Mouse (Mus musculus) small intestine, adult 2 months (tissue): ENCODE results near the gene Minos1.

Source experiments
- CTCF ChIP-seq: fragments of 200-500 bp; IDR thresholded peaks from 2 replicates; pipeline ENCODE4 v1.5.1; 2012; ENCODE audit warnings: low read depth, mild to moderate bottlenecking, control low read depth, inconsistent platforms, low read length, moderate library complexity, mixed read lengths; ENCODE audit not compliant: insufficient replicate concordance, insufficient read length; ENCODE audit errors: extremely low read depth
- POLR2A ChIP-seq: fragments of 200-500 bp; IDR thresholded peaks from 2 replicates; pipeline ENCODE4 v1.6.1; 2012; ENCODE audit warnings: low read depth, mild to moderate bottlenecking, control low read depth, inconsistent platforms, low read length, moderate library complexity

DNA sequence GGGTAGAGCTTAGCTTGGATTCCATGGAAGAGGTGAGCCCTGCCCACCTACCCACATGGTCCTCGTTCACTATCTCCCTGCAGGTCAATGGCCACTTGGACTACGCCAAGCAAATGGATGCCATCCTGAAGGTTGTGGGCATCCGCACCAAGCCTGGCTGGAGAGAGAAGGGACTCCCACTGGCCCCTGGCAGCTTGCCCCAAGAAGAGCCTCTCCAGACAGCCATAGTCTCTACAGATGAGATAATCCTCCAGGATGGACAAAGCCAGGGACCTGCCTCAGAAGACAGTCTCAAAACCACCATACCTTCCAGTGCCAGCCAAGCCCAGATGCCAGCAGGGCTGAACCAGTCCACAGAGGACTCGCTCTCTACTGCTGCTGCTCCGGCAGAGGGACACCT, 72.9 kb downstream of the Minos1 start:
- no peak for TF ChIP-seq POLR2A
- no peak for TF ChIP-seq CTCF
